Mouse (Mus musculus) lung, embryonic 15.5 days (tissue): ENCODE results near the gene Grin1. TPM values are rescaled to one million over a fixed set of nuclear protein-coding genes. Genes with fewer than 3 reads are reported as not detected.

Experiments
- ATAC-seq: fragments of 200-750 bp; cut with Nextera tagmentation; 2 replicates; pipeline ENCODE4 v1.8.0; 2017; ENCODE audit warnings: moderate number of reproducible peaks, borderline replicate concordance; ENCODE audit not compliant: low FRiP score, low TSS enrichment; ENCODE audit errors: extremely low read depth
- H3K27ac ChIP-seq: fragments of 300-500 bp; sonication (generic); 2 replicates; pipeline ENCODE4 v1.5.1; 2015; ENCODE audit warnings: moderate library complexity, mild to moderate bottlenecking, inconsistent platforms
- H3K27me3 ChIP-seq: fragments of 300-500 bp; sonication (generic); 2 replicates; pipeline ENCODE4 v1.6.1; 2015; ENCODE audit warnings: inconsistent platforms
- H3K36me3 ChIP-seq: fragments of 300-500 bp; sonication (generic); 2 replicates; pipeline ENCODE4 v1.6.1; 2015; ENCODE audit warnings: inconsistent platforms
- H3K4me1 ChIP-seq: fragments of 300-500 bp; sonication (generic); 2 replicates; pipeline ENCODE4 v1.6.1; 2015; ENCODE audit warnings: inconsistent platforms
- H3K4me2 ChIP-seq: fragments of 300-500 bp; sonication (generic); 2 replicates; pipeline ENCODE4 v1.6.1; 2015; ENCODE audit warnings: inconsistent platforms, mild to moderate bottlenecking, moderate library complexity
- H3K4me3 ChIP-seq: fragments of 300-500 bp; sonication (generic); 2 replicates; pipeline ENCODE4 v1.5.1; 2015; ENCODE audit warnings: mild to moderate bottlenecking, inconsistent platforms
- H3K9ac ChIP-seq: fragments of 300-500 bp; sonication (generic); 2 replicates; pipeline ENCODE4 v1.6.1; 2015; ENCODE audit warnings: inconsistent platforms
- H3K9me3 ChIP-seq: fragments of 300-500 bp; sonication (generic); 2 replicates; pipeline ENCODE4 v1.6.1; 2016; ENCODE audit warnings: inconsistent platforms
- WGBS: fragments of 180-500 bp; shearing (Covaris S2); methylation state at CpG from one replicate; pipeline ENCODE4 v1.1.7; 2015; 5-methylcytosine and 5-hydroxymethylcytosine counted together
- polyA plus RNA-seq: library from polyadenylated mRNA; unstranded; fragments of >200 nt; fragmentation: Nextera tagmentation; extraction: Ambion mirVana; gene quantifications from 2 replicates; pipeline ENCODE4 v1.2.1, GENCODE M21; 2015

The Grin1 gene
- polyA plus RNA-seq, 1 experiment from 2014 or later = 0.45 TPM

DNA sequence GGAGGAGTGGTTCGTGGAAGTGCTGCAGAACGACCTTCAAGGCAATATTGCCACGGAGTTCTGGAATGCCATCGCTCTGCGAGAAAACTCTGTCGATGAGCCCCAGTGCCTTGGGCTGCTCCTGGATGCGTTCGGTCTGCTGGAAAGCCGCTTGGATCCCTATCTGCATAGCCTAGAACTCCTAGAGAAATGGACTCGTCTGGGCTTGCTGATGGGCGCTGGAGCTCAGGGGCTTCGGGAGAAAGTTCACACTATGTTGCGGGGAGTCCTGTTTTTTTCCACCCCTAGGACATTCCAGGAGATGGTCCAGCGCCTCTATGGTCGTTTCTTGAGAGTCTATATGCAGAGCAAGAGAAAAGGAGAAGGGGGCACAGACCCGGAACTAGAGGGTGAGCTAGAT, 46.0 kb downstream of the Grin1 start:
- Histone ChIP-seq H3K4me3 (peak overlapping the region; percentile 80), H3K4me1 (peaks cover 27% of the 10 kb centered on the region), H3K9ac (peak overlapping the region; percentile 88), H3K9me3 (no peaks in the 10 kb centered on the region), H3K4me2 (peak overlapping the region; percentile 94), H3K27ac (no peak overlapping the region), H3K36me3 (peaks cover 61% of the 10 kb centered on the region), H3K27me3 (no peaks in the 10 kb centered on the region)
- ATAC-seq = no peak
- 26% methylated on average over 16 of the region's 16 CpGs for WGBS

- ATAC-seq = peak; percentile 44
- Histone ChIP-seq H3K27me3 (no peaks in the 10 kb centered on the region), H3K9me3 (no peaks in the 10 kb centered on the region), H3K36me3 (peaks cover 56% of the 10 kb centered on the region), H3K27ac (peak overlapping the region; percentile 16; the same call in 1 of the 2 replicates), H3K4me1 (peaks cover 27% of the 10 kb centered on the region), H3K4me2 (peak overlapping the region; percentile 94), H3K4me3 (peak overlapping the region; percentile 80), H3K9ac (peak overlapping the region; percentile 88)
- WGBS = under 1% methylated on average over 29 of the region's 29 CpGs
Measured at GRCm38 (mm10) chr2:25272515-25272914, 46.5 kb downstream of the Grin1 start.

- Histone ChIP-seq H3K27me3 (no peaks in the 10 kb centered on the region), H3K4me2 (peak within 1 kb of the TSS; percentile 94), H3K9ac (peak within 1 kb of the TSS; percentile 88), H3K4me3 (peak within 1 kb of the TSS; percentile 80), H3K9me3 (no peaks in the 10 kb centered on the region), H3K27ac (peak within 1 kb of the TSS; percentile 85), H3K36me3 (peaks cover 51% of the 10 kb centered on the region), H3K4me1 (peaks cover 27% of the 10 kb centered on the region)
- ATAC-seq = peak; percentile 96
- WGBS = under 1% methylated on average over 55 of the region's 55 CpGs
Measured at GRCm38 (mm10) chr2:25271827-25272511, 47.0 kb downstream of the Grin1 start, which contains the start of the genes Ssna1 and Anapc2. Gene Ssna1 (minus strand): TSS chr2:25272438. Gene Anapc2 (plus strand): TSS chr2:25272478.

GRCm38 (mm10) chr2:25267746-25268309, 51.2 kb downstream of the Grin1 start:
- Histone ChIP-seq H3K4me3 (no peak overlapping the region), H3K27me3 (peaks cover 13% of the 10 kb centered on the region), H3K9ac (no peak overlapping the region), H3K4me2 (no peak overlapping the region), H3K9me3 (no peaks in the 10 kb centered on the region), H3K27ac (no peak overlapping the region), H3K36me3 (peaks cover 16% of the 10 kb centered on the region), H3K4me1 (peaks cover 48% of the 10 kb centered on the region)
- ATAC-seq = no peak
- 70% methylated on average over 4 of the region's 4 CpGs for WGBS

DNA sequence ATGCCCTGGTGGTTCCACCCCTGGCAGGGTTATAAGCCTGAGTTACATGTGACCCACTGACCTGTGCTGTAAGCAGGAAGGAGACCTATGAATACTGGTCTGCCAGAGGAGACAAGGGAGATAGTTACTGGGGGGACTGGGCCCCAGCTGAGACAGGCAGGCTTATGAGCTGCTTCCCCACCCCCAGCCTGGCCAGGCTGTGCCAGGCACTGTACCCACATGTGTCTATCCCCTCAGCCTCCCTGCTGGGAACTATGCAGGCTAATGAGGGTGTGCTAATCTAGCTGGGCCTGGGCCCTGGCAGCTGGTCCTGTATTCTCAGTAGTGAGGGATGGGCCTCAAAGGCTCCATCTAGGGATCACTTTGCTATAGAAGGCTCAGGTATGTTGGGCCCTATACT, 51.7 kb downstream of the Grin1 start:
- no peak overlapping the region for H3K9ac ChIP-seq
- H3K4me1 ChIP-seq = peaks cover 48% of the 10 kb centered on the region
- H3K4me2 ChIP-seq = no peak overlapping the region
- ATAC-seq = no peak
- H3K4me3 ChIP-seq = no peak overlapping the region
- H3K36me3 ChIP-seq = peaks cover 16% of the 10 kb centered on the region
- peaks cover 13% of the 10 kb centered on the region for H3K27me3 ChIP-seq
- no peaks in the 10 kb centered on the region for H3K9me3 ChIP-seq
- H3K27ac ChIP-seq = no peak overlapping the region

GRCm38 (mm10) chr2:25266720-25267119, 52.3 kb downstream of the Grin1 start:
- Histone ChIP-seq H3K36me3 (peaks cover 16% of the 10 kb centered on the region), H3K4me3 (no peak overlapping the region), H3K4me2 (0 out of 2 replicates have a peak overlapping the region, but pooled peaks have one; percentile 12), H3K4me1 (peaks cover 50% of the 10 kb centered on the region), H3K9ac (no peak overlapping the region), H3K27ac (no peak overlapping the region), H3K9me3 (no peaks in the 10 kb centered on the region), H3K27me3 (peaks cover 13% of the 10 kb centered on the region)
- 25% methylated on average over 2 of the region's 2 CpGs for WGBS
- ATAC-seq = no peak

GRCm38 (mm10) chr2:25265897-25266656, 52.9 kb downstream of the Grin1 start:
- no peak overlapping the region for H3K4me3 ChIP-seq

DNA sequence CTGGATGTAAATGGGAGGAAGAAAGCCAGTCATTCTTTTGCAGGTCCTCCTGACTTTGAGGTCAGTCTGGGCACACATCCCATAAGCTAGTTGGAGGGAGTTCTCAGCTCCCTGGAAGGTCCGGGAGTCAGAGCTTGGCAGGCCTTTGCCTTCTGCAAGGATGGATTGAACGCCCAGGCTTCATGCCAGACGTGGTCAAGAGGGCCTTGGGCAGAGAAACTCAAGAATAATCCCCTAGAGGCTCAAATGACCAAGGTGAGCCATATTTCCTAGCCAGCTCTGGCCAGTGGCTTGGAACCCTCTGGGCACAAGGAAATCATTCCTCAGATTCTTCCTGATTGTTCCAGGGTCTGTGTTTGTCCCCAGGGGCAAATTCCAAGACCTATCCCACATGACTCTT, 54.1 kb downstream of the Grin1 start:
- no peak overlapping the region for H3K4me3 ChIP-seq

More at GRCm38 (mm10) chr2:25265897-25266656, 52.9 kb downstream of the Grin1 start:
- Histone ChIP-seq H3K27me3 (peaks cover 13% of the 10 kb centered on the region), H3K9me3 (no peaks in the 10 kb centered on the region), H3K4me2 (peak overlapping the region; percentile 12; the same call in 1 of the 2 replicates), H3K27ac (no peak overlapping the region), H3K4me1 (peaks cover 44% of the 10 kb centered on the region), H3K9ac (no peak overlapping the region), H3K36me3 (peaks cover 16% of the 10 kb centered on the region)
- no peak for ATAC-seq
- 60% methylated on average over 6 of the region's 6 CpGs for WGBS

DNA sequence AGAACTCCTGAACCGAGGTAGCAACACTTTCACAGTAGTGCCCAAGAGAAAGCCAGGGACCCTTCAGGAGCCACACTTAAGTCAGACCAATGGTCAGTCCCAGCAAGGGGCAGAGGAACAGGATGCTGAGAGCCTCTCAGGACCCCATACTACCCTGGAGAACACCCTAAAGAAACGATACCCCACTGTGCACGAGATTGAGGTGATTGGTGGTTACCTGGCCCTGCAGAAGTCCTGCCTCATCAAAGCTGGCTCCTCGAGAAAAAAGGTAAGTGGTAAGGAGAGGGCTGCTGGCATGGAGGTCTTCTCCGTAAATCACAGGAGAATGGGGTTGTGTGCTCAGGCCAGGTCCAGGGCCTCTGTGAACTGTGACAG, 54.7 kb downstream of the Grin1 start:
- no peak overlapping the region for H3K27ac ChIP-seq
- peaks cover 2% of the 10 kb centered on the region; the same call in 1 of the 2 replicates for H3K36me3 ChIP-seq
- H3K9ac ChIP-seq = no peak overlapping the region
- peaks cover 13% of the 10 kb centered on the region for H3K27me3 ChIP-seq
- no peak for ATAC-seq
- H3K4me3 ChIP-seq = 0 out of 2 replicates have a peak overlapping the region, but pooled peaks have one; percentile 70
- H3K4me2 ChIP-seq = peak overlapping the region; percentile 99; the same call in 1 of the 2 replicates
- peaks cover 39% of the 10 kb centered on the region for H3K4me1 ChIP-seq
- H3K9me3 ChIP-seq = no peaks in the 10 kb centered on the region
- WGBS = 69% methylated on average over 5 of the region's 5 CpGs

More for the DNA sequence above, 54.1 kb downstream of the Grin1 start:
- no peak overlapping the region for H3K9ac ChIP-seq
- peaks cover 6% of the 10 kb centered on the region for H3K36me3 ChIP-seq
- H3K27ac ChIP-seq = no peak overlapping the region
- H3K4me2 ChIP-seq = peak overlapping the region; percentile 9; the same call in 1 of the 2 replicates
- no peaks in the 10 kb centered on the region for H3K9me3 ChIP-seq
- WGBS = 65% methylated on average over 3 of the region's 3 CpGs
- no peak for ATAC-seq
- peaks cover 39% of the 10 kb centered on the region for H3K4me1 ChIP-seq
- peaks cover 13% of the 10 kb centered on the region for H3K27me3 ChIP-seq

- H3K4me1 ChIP-seq = peaks cover 39% of the 10 kb centered on the region
- H3K36me3 ChIP-seq = no peaks in the 10 kb centered on the region
- no peak overlapping the region for H3K27ac ChIP-seq
- no peak for ATAC-seq
- peak overlapping the region; percentile 70 for H3K4me3 ChIP-seq
- WGBS = 20% methylated on average over 12 of the region's 12 CpGs
- H3K4me2 ChIP-seq = peak overlapping the region; percentile 99
- H3K9me3 ChIP-seq = no peaks in the 10 kb centered on the region
- H3K27me3 ChIP-seq = peaks cover 13% of the 10 kb centered on the region
- H3K9ac ChIP-seq = peak overlapping the region; percentile 60
Measured at GRCm38 (mm10) chr2:25263623-25264285, 55.2 kb downstream of the Grin1 start.
